Mouse (Mus musculus): ENCODE data around the gene Rtl8a. TPM values are rescaled to one million over a fixed set of nuclear protein-coding genes. Genes with fewer than 3 reads are reported as not detected.
A peak's percentile ranks its signal among the peaks of the same experiment; 100 is the strongest.
"Not testable (repeated sequence)": the region's sequence is repeated elsewhere in the genome, so short reads cannot be mapped to it uniquely, and the experiment has no call there.

The Rtl8a gene
- 100 to 1,000 TPM; 296 to 378 TPM for total RNA-seq (2021)

DNA sequence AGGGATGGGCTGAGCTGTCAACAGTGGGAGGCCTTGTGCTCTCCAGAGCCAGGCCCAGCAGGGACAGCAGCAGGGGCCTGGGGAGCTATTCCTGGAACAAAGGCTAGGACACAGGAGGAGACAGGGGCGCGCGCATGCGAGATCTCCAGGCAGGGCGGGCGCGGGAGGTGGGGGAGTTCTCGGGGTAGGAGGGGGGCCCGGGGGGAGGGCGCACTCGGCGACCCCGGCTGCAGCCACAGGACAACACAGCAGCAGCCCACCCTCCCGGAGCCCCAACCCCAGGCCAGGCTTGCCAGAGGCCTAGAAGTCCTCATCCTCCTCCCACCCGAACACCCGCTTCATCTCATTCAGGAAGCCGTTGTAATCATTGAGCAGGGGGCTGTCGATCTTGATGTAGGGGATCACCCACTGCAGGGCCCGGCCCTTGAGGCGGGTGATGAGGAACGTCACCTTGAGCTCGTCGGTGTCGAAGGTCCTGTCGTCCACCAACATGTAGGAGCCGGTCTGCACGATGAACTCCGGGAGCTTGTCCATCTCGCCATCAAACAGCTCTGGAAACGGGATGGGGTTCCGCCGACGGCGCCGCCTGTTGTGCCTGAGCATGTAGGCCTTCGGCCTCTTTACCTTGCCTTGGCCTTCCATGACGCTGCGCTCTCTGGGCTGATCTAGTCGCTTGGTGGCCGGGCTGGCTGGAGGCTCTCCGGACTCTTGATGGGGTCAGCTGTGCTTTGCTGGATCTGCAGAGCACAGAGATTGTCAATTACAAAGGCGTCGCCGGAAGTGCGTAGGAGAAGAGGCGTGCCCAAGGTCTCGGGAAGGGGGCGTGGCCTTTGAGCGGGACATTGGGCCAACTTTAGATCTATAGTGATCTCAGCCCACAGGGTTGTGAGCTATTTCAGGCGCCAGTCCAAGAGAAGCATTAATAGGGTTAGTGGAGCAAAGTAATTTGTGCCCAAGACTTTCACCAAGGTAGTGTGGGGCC, at the start of gene Rtl8a:
Rtl8a (minus strand) TSS at position 703 of the 982 bp plus-strand sequence.
- intact Hi-C loops (cut with DNase I) = not testable (repeated sequence)
- DNase-seq (ENCODE audit: low spot score in 2 of 2) = peak; percentile 62 to 75

GRCm38 (mm10) chrX:53693141-53693540, 49.7 kb upstream of the Rtl8a start:
- intact Hi-C loops (cut with DNase I) = no loop called here
- DNase-seq (ENCODE audit: low spot score in 2 of 2) = no peak

GRCm38 (mm10) chrX:53692065-53692464, 48.6 kb upstream of the Rtl8a start:
- intact Hi-C loops (cut with DNase I) = no loop called here
- DNase-seq (ENCODE audit: low spot score in 2 of 2) = no peak

- intact Hi-C loops (cut with DNase I); DNase-seq (ENCODE audit: low spot score in 2 of 2): not testable (repeated sequence)
Measured at GRCm38 (mm10) chrX:53684676-53685075, 41.2 kb upstream of the Rtl8a start.

GRCm38 (mm10) chrX:53682650-53683049, 39.2 kb upstream of the Rtl8a start:
- DNase-seq (ENCODE audit: low spot score in 2 of 2); intact Hi-C loops (cut with DNase I): not testable (repeated sequence)

- peak; percentile 52 to 76 for DNase-seq (ENCODE audit: low spot score in 2 of 2)
- intact Hi-C loops (cut with DNase I) = not testable (repeated sequence)
Measured at GRCm38 (mm10) chrX:53676943-53677342, 33.5 kb upstream of the Rtl8a start.

DNA sequence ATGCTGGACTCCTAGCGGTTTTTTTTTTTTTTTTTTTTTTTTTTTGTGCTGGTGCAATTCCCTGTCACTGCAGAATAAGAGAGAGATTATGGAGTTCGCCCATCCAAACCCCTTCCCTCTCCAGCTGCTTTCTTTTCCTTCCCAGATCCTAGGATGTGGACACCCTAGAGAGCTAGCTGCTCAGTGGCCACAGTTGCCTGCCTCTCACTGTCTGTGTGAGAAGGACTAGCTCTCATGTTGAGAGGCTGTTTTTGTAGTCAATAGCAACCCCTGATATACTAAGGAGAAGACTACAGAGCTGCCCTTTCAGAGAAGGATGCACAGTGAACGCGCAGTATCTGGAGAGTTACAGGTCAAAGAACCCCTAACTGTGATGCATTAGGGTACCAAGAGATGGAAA, 27.2 kb upstream of the Rtl8a start:
- intact Hi-C loops (cut with DNase I) = loop anchor here (5.0 kb wide), 1 partner anchor 63 kb away; the partner anchor contains the start of genes Gm14597 and Rtl8c

DNA sequence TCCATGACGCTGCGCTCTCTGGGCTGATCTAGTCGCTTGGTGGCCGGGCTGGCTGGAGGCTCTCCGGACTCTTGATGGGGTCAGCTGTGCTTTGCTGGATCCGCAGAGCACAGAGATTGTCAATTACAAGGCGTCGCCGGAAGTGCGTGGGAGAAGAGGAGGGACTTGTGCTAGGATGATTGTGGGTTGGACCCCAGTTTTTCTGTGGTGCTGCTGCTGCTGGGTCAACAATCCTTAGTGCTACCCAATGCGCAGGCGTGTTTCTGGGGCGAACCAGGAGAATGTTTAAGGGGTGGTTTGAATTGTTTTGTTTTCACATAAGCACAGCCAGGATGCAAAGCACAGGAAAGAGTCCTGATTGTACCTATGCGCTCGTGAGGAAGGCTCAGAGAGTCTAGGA, 26.8 kb upstream of the Rtl8a start, which contains the start of gene Rtl8b:
Rtl8b (minus strand) TSS at position 115 of the 400 bp plus-strand sequence.
- intact Hi-C loops (cut with DNase I) = loop anchor here (5.0 kb wide), 1 partner anchor 63 kb away; the partner anchor contains the start of genes Gm14597 and Rtl8c

More for the DNA sequence above, 27.2 kb upstream of the Rtl8a start:
- DNase-seq (ENCODE audit: low spot score in 2 of 2) = peak in 1 of 2 experiments; percentile 6

GRCm38 (mm10) chrX:53669557-53670270, 26.2 kb upstream of the Rtl8a start:
- DNase-seq (ENCODE audit: low spot score in 2 of 2) = not testable (repeated sequence)
- intact Hi-C loops (cut with DNase I) = loop anchor here (5.0 kb wide), 1 partner anchor 62 kb away; the partner anchor contains the start of genes Gm14597 and Rtl8c

More for the DNA sequence above, 26.8 kb upstream of the Rtl8a start, which contains the start of gene Rtl8b:
- DNase-seq (ENCODE audit: low spot score in 2 of 2) = peak; percentile 77 to 92

DNA sequence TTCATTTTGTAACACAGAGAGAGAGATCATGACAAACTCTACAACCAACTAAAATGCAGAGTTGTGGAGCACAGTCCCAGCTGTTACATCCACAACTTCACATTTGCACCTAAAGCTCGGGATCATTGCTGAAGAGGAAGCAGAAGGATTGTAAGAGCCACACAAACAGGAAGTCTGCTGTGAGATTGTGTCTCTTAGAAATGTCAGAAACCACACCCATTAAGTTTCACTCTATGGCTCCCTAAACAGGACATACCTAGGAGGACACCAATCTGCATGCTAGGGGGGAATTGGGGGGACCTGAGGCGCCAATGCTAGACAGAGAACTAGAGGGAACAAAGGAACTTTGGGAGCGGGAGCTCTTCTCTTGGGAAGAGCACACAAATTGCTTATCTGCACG, 9.4 kb upstream of the Rtl8a start:
- intact Hi-C loops (cut with DNase I); DNase-seq (ENCODE audit: low spot score in 2 of 2): not testable (repeated sequence)

DNA sequence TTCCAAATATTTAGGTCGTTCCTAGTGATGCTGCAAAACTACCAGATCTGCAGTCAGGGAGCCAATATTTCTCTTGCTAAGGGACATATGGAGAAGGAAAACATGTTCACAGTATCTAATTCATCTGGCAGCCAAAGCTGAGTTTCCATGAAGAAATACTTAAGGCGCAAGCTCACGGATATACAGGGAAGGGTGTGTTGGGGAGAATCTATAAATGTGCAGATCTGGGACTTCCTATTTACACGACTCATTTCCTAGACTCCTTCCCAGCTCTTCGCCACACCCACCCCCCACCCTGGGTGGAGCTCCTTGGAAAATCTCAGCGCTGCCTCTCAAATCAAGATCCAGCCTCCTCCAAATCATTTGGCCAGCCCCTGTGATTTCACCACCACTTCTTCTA, 2.4 kb upstream of the Rtl8a start:
- intact Hi-C loops (cut with DNase I) = no loop called here
- DNase-seq (ENCODE audit: low spot score in 2 of 2) = peak in 1 of 2 experiments; percentile 12

DNA sequence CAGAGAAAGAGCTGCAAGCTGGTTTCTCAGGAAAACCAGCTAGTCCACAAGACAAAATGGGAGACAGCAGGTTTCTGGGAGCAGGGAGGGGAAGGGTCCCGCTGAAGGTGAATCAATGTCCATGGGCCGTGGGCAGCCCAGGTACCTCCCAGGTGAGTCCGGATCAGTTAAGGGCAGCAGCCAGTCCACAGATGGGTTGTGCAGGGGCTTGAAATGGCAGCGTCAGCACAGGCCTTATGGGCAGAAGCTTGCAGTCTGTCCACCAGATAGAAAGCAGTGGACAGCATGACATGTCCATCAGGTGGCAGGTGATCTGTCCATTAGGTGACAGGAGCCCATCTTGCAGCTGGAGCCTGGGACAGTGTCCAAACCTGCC, 890 bp downstream of the Rtl8a start:
- intact Hi-C loops (cut with DNase I) = not testable (repeated sequence)

DNA sequence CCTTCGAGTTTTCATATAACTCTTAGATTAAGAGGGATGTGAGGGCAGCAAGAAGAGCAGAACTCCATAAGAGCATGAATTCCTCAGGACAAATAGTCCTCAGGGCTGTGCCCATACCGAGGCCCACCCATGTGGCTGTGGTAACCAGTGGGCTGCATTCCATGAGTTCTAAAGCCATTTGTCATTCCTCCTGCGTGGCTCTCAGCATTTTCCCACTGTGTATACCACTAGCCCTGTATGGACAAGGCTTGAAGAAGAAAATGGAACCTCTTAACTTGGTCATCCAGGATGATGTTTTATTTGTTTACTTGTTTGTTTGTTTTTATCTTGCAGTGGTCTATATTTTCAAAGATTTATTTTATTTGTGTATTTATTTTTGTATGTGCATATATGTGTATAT, 5.4 kb downstream of the Rtl8a start:
- DNase-seq (ENCODE audit: low spot score in 2 of 2); intact Hi-C loops (cut with DNase I): not testable (repeated sequence)

More for the DNA sequence above, 890 bp downstream of the Rtl8a start:
- not testable (repeated sequence) for DNase-seq (ENCODE audit: low spot score in 2 of 2)

DNA sequence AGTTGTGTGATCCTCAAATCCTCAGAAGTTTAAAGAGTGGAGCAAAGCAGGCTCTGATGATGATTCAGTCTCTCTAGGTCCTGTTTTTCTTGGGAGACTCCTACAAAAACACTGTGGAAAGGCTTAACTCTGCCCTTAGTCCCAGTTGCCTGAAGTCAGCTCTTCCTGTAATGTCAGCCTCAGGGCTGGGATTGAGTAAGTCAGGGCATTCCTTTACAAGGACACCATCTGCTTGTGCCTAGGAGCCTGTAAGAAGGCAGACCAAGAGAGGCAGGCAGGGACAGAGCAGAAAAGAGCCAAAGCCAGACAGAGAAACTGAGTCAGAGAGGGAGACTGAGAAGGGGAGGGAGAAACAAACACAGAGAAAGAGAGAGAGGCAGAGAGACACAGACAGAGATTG, 32.1 kb downstream of the Rtl8a start:
- intact Hi-C loops (cut with DNase I) = loop anchor here (5.0 kb wide), 1 partner anchor 186 kb away; the partner anchor contains the start of gene Xlr
- not testable (repeated sequence) for DNase-seq (ENCODE audit: low spot score in 2 of 2)

GRCm38 (mm10) chrX:53610571-53610970, 32.9 kb downstream of the Rtl8a start:
- intact Hi-C loops (cut with DNase I) = loop anchor here (5.0 kb wide), 1 partner anchor 187 kb away; the partner anchor contains the start of gene Xlr
- peak; percentile 71 to 79 for DNase-seq (ENCODE audit: low spot score in 2 of 2)

DNA sequence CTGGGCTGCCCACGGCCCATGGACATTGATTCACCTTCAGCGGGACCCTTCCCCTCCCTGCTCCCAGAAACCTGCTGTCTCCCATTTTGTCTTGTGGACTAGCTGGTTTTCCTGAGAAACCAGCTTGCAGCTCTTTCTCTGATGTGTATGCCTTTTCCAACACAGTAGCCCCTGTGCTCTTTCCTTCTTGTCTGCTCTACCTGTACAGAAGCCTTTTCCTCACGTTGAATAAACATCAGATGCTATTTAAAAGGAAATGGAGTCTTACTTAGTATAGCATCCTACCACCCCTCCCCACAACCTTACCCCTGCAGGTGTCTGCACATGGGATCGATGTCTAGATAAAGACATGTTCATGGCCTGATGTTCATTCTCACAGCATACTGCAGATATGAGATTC, 34.6 kb downstream of the Rtl8a start, which contains the start of gene Gm14597:
Gm14597 (minus strand) TSS at position 101 of the 400 bp plus-strand sequence.
- intact Hi-C loops (cut with DNase I) = loop anchor here (5.0 kb wide), 1 partner anchor 63 kb away; the partner anchor contains the start of gene Rtl8b

GRCm38 (mm10) chrX:53608122-53608813, 35.2 kb downstream of the Rtl8a start:
- intact Hi-C loops (cut with DNase I) = loop anchor here (5.0 kb wide), 1 partner anchor 64 kb away; the partner anchor contains the start of gene Rtl8b

More for the DNA sequence above, 34.6 kb downstream of the Rtl8a start, which contains the start of gene Gm14597:
- DNase-seq (ENCODE audit: low spot score in 2 of 2) = not testable (repeated sequence)

DNA sequence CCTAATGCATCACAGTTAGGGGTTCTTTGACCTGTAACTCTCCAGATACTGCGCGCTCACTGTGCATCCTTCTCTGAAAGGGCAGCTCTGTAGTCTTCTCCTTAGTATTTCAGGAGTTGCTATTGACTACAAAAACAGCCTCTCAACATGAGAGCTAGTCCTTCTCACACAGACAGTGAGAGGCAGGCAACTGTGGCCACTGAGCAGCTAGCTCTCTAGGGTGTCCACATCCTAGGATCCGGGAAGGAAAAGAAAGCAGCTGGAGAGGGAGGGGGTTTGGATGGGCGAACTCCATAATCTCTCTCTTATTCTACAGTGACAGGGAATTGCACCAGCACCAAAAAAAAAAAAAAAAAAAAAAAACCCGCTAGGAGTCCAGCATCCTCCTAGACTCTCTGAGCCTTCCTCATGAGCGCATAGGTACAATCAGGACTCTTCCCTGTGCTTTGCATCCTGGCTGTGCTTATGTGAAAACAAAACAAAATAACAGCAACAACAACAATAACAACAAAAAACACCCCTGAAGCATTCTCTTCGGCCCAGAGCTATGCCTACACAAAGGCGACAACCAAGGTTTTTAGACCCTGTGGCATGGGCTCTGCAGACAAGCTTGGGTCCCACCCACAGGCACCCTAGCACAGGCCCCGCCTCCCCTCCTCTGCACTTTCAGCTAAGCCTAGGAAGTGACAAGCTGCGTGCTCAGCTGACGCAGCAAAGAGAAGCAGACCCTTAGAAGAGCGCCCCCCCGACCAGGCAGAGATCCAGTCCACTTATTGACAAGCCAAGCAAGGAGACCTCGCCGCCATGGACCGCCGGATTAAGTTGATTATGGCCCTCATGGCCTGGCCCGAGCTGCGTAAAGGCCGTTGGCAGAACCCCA, 36.0 kb downstream of the Rtl8a start, which contains the start of gene Rtl8c:
Rtl8c (plus strand) TSS at position 791 of the 880 bp plus-strand sequence.
- intact Hi-C loops (cut with DNase I) = loop anchor here (5.0 kb wide), 1 partner anchor 65 kb away; the partner anchor contains the start of gene Rtl8b
- DNase-seq (ENCODE audit: low spot score in 2 of 2) = peak; percentile 76 to 90

More at GRCm38 (mm10) chrX:53608122-53608813, 35.2 kb downstream of the Rtl8a start:
- peak; percentile 6 to 22 for DNase-seq (ENCODE audit: low spot score in 2 of 2)

Data from left cerebral cortex, postnatal 25 days (tissue).